ENCODE assay signal across 16 mouse cellular contexts in the genomic region with DNA sequence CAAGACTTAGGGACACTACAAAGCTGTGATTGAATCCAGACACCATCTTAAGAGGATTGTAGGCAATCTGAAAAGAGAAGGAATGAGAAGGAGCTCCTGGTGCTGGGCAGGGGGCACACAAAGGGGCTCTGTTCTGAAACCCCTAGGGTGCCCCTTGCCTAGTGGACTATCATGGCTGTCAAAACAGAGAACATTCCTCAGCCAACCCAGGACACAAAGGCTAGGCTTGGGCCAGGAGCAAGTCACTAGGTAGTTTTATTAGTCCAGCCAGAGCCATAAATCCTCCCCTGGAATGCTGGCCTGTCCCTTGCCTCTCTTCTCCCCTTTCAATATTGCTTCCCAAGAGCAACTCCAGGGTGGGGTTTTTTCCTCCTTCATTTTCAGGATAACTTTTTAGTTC.
DNase-seq lines count a peak whose midpoint lies in the region; ATAC-seq and TF ChIP-seq lines count a peak whose summit lies in the region.
"Had no signal": no experiment of that assay in that cellular context is flagged by ENCODE, and none has a peak within 500 bp of the region (broad histone marks: within the 10 kb centered on the region; RNA-seq: fewer than 3 reads in every experiment).

No protein-coding gene starts in this region.

- no peaks in the 10 kb centered on the region for H3K9me3 ChIP-seq in kidney, postnatal 0 days (replicated peaks; ENCODE audit: low read length)
- no peaks in the 10 kb centered on the region for H3K9me3 ChIP-seq in limb, embryonic 15.5 days
- H3K9me3 ChIP-seq: liver, embryonic 15.5 days; midbrain, embryonic 12.5 days; stomach, embryonic 15.5 days had no signal

- no peaks in the 10 kb centered on the region for H3K27me3 ChIP-seq in kidney, postnatal 0 days (ENCODE audit: insufficient read depth, low read length)
- no peaks in the 10 kb centered on the region for H3K27me3 ChIP-seq in limb, embryonic 15.5 days
- H3K27me3 ChIP-seq: liver, embryonic 15.5 days; midbrain, embryonic 12.5 days; Patski; stomach, embryonic 15.5 days had no signal

- no peak for TF ChIP-seq CTCF in kidney, postnatal 0 days (IDR thresholded peaks at IDR 0.05; ENCODE audit: low read depth)

- no peak overlapping the region for H3K4me2 ChIP-seq in kidney, postnatal 0 days (ENCODE audit: low read length)
- H3K4me2 ChIP-seq in limb, embryonic 15.5 days: no peak overlapping the region
- H3K4me2 ChIP-seq: liver, embryonic 15.5 days; midbrain, embryonic 12.5 days; stomach, embryonic 15.5 days had no signal

- no peak overlapping the region for H3K4me3 ChIP-seq in kidney, postnatal 0 days (replicated peaks; ENCODE audit: low read depth, low read length)
- no peak overlapping the region for H3K4me3 ChIP-seq in limb, embryonic 15.5 days
- H3K4me3 ChIP-seq: liver, embryonic 15.5 days; midbrain, embryonic 12.5 days; stomach, embryonic 15.5 days had no signal

- no peaks in the 10 kb centered on the region for H3K36me3 ChIP-seq in kidney, postnatal 0 days (ENCODE audit: insufficient read depth, low read length)
- H3K36me3 ChIP-seq in limb, embryonic 15.5 days: no peaks in the 10 kb centered on the region
- H3K36me3 ChIP-seq: liver, embryonic 15.5 days; midbrain, embryonic 12.5 days; stomach, embryonic 15.5 days had no signal

- peaks cover 10% of the 10 kb centered on the region; the same call in 1 of the 2 replicates for H3K4me1 ChIP-seq in kidney, postnatal 0 days (replicated peaks; ENCODE audit: insufficient read depth, low read length)
- peaks cover 30% of the 10 kb centered on the region for H3K4me1 ChIP-seq in limb, embryonic 15.5 days
- H3K4me1 ChIP-seq: liver, embryonic 15.5 days; midbrain, embryonic 12.5 days had no signal

- peak; percentile 9 for DNase-seq in adrenal gland, adult 2 months
- DNase-seq in adrenal gland, postnatal 4 days (ENCODE audit: low spot score in 2 of 2): no peak
- DNase-seq in kidney, postnatal 0 days (ENCODE audit: low spot score): peak; percentile 90
- DNase-seq in kidney, adult 18-20 months: no peak
- DNase-seq in thymus, postnatal 36 days: no peak
- DNase-seq in cerebellum, adult 8-10 months: no peak
- no peak for DNase-seq in right cerebral cortex, adult 18-20 months
- DNase-seq: cerebellum, postnatal 14 days; thymus, postnatal 25 days had no signal

- H3K9ac ChIP-seq in kidney, postnatal 0 days (ENCODE audit: low read depth, low read length): no peak overlapping the region
- no peak overlapping the region for H3K9ac ChIP-seq in limb, embryonic 15.5 days
- H3K9ac ChIP-seq: liver, embryonic 15.5 days; midbrain, embryonic 12.5 days; stomach, embryonic 15.5 days had no signal

- peak overlapping the region; percentile 57 for H3K27ac ChIP-seq in kidney, postnatal 0 days
- H3K27ac ChIP-seq in limb, embryonic 15.5 days: peak overlapping the region; percentile 29; the same call in 1 of the 2 replicates
- H3K27ac ChIP-seq: liver, embryonic 15.5 days; midbrain, embryonic 12.5 days; stomach, embryonic 15.5 days had no signal

- peak; percentile 65; the same call in 1 of the 2 replicates for ATAC-seq in kidney, postnatal 0 days (replicated peaks; ENCODE audit: low FRiP score, low read depth)
- ATAC-seq in limb, embryonic 15.5 days (ENCODE audit: insufficient number of reproducible peaks, low FRiP score, low TSS enrichment, low read depth): no peak
- ATAC-seq: forebrain, embryonic 16.5 days; inflammation-experienced regulatory T-cells, adult 6 months; Patski had no signal

Comparison
In these comparisons a context has a peak if more than half of its experiments do, and no peak if none do; other contexts are left out.
1. DNase-seq: peak in adrenal gland, adult 2 months (single experiment) and kidney, postnatal 0 days (single experiment); none in adrenal gland, postnatal 4 days (0 of 2), kidney, adult 18-20 months (single experiment), thymus, postnatal 36 days (0 of 2), cerebellum, adult 8-10 months (single experiment) and right cerebral cortex, adult 18-20 months (single experiment).